Mouse (Mus musculus) limb, embryonic 13.5 days (tissue): ENCODE results near the gene Bub3. TPM values are rescaled to one million over a fixed set of nuclear protein-coding genes. Genes with fewer than 3 reads are reported as not detected.

Experiments
- ATAC-seq: fragments of 200-750 bp; cut with Nextera tagmentation; 2 replicates; pipeline ENCODE4 v1.8.0; 2017; ENCODE audit warnings: low read depth, moderate number of reproducible peaks, moderate TSS enrichment; ENCODE audit not compliant: low FRiP score
- H3K27ac ChIP-seq: fragments of 300-500 bp; sonication (generic); 2 replicates; pipeline ENCODE4 v1.5.1; 2015; ENCODE audit warnings: inconsistent platforms, mild to moderate bottlenecking, moderate library complexity
- H3K27me3 ChIP-seq: fragments of 300-500 bp; sonication (generic); 2 replicates; pipeline ENCODE4 v1.6.1; 2015; ENCODE audit warnings: mild to moderate bottlenecking, inconsistent platforms
- H3K36me3 ChIP-seq: fragments of 300-500 bp; sonication (generic); 2 replicates; pipeline ENCODE4 v1.6.1; 2015; ENCODE audit warnings: inconsistent platforms, mild to moderate bottlenecking, moderate library complexity
- H3K4me1 ChIP-seq: fragments of 300-500 bp; sonication (generic); 2 replicates; pipeline ENCODE4 v1.6.1; 2015; ENCODE audit warnings: inconsistent platforms
- H3K4me2 ChIP-seq: fragments of 300-500 bp; sonication (generic); replicated peaks from 2 replicates; pipeline ENCODE4 v1.6.1; 2015; ENCODE audit warnings: inconsistent platforms, mild to moderate bottlenecking, moderate library complexity
- H3K4me3 ChIP-seq: fragments of 300-500 bp; sonication (generic); 2 replicates; pipeline ENCODE4 v1.5.1; 2015; ENCODE audit warnings: moderate library complexity, mild to moderate bottlenecking, inconsistent platforms
- H3K9ac ChIP-seq: fragments of 300-500 bp; sonication (generic); 2 replicates; pipeline ENCODE4 v1.6.1; 2015; ENCODE audit warnings: mild to moderate bottlenecking, inconsistent platforms
- H3K9me3 ChIP-seq: fragments of 300-500 bp; sonication (generic); 2 replicates; pipeline ENCODE4 v1.6.1; 2016; ENCODE audit warnings: inconsistent platforms
- WGBS: fragments of 180-500 bp; shearing (Covaris S2); methylation state at CpG from one replicate; pipeline ENCODE4 v1.1.7; 2015; 5-methylcytosine and 5-hydroxymethylcytosine counted together
- polyA plus RNA-seq: library from polyadenylated mRNA; unstranded; fragments of >200 nt; fragmentation: Nextera tagmentation; extraction: Ambion mirVana; gene quantifications from 2 replicates; pipeline ENCODE4 v1.2.1, GENCODE M21; 2015

Bub3 gene
- polyA plus RNA-seq: 226 and 233 TPM in 2 replicates

- ATAC-seq: peak; percentile 96
- Histone ChIP-seq H3K9me3 (no peaks in the 10 kb centered on the region), H3K4me1 (peaks cover 41% of the 10 kb centered on the region), H3K9ac (peak within 1 kb of the TSS; percentile 89), H3K27me3 (peaks cover 44% of the 10 kb centered on the region), H3K4me3 (peak within 1 kb of the TSS; percentile 80), H3K27ac (peak within 1 kb of the TSS; percentile 87; the same call in 1 of the 2 replicates), H3K4me2 (peak within 1 kb of the TSS; percentile 82), H3K36me3 (peaks cover 30% of the 10 kb centered on the region)
- under 1% methylated on average over 46 of the region's 51 CpGs for WGBS
Measured at GRCm38 (mm10) chr7:131559986-131560696, at the start of gene Bub3. Gene Bub3, plus strand, starts transcription at chr7:131560222.

- no peaks in the 10 kb centered on the region for H3K36me3 ChIP-seq
- no peak overlapping the region for H3K9ac ChIP-seq
- no peak overlapping the region for H3K27ac ChIP-seq
- WGBS: 0% methylated on average over 7 of the region's 7 CpGs
- peaks cover 92% of the 10 kb centered on the region for H3K27me3 ChIP-seq
- peak; percentile 70; the same call in 1 of the 2 replicates for ATAC-seq
- H3K9me3 ChIP-seq: no peaks in the 10 kb centered on the region
- peaks cover 29% of the 10 kb centered on the region for H3K4me1 ChIP-seq
- H3K4me2 ChIP-seq: no peak overlapping the region
- H3K4me3 ChIP-seq: no peak overlapping the region
Measured at GRCm38 (mm10) chr7:131539979-131540378, 20.0 kb upstream of the Bub3 start.

GRCm38 (mm10) chr7:131541184-131542114 lies 18.6 kb upstream of the Bub3 start:
- no peaks in the 10 kb centered on the region for H3K9me3 ChIP-seq
- no peaks in the 10 kb centered on the region for H3K36me3 ChIP-seq
- no peak overlapping the region for H3K9ac ChIP-seq
- peaks cover 29% of the 10 kb centered on the region for H3K4me1 ChIP-seq
- ATAC-seq: no peak
- peak overlapping the region; percentile 41 for H3K4me3 ChIP-seq
- 2% methylated on average over 41 of the region's 41 CpGs for WGBS
- H3K27ac ChIP-seq: no peak overlapping the region
- peak overlapping the region; percentile 68 for H3K4me2 ChIP-seq
- peaks cover 98% of the 10 kb centered on the region for H3K27me3 ChIP-seq

DNA sequence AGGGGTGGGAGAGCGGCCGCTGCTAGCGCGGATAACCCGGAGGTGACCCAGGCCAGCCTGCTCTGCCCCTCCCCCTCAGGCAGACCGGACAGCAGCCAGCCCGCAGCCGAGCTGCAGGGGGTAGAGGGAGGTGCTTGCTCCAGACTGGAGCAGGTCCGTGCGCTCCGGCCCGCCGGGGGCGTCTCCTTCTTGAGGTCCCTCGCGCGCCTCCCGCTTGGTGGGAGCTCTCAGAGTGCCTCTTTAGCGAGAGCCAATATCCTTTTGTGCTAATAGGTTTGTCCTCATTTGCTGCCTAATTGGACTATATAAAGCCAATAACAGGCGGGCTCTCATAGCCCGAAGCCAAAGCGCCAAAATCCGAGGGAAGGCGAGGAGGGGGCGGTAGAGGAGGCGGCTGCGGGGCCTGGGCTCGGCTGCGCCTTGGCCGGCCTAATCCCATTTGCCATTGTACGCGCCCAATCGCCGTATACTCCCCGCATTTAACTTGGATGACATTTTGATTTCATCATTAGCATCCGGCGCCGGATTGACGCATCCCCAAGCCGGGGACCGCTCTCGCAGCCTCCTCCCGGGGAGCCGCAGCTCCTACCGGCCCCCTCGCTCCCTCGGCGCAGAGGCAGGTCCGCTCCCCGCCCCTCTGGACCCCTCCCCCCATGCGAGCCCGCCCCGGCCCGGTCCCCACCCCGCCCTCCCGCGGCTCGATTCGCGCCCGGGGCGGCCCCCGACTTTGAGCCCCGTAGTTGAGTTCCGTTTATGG lies 17.7 kb upstream of the Bub3 start, which contains the start of gene Hmx3:
TSS of gene Hmx3 (plus strand) at position 753 of the 757 bp plus-strand sequence.
- Histone ChIP-seq H3K36me3 (no peaks in the 10 kb centered on the region), H3K4me2 (peak within 1 kb of the TSS; percentile 68), H3K4me3 (peak within 1 kb of the TSS; percentile 41), H3K9me3 (no peaks in the 10 kb centered on the region), H3K27ac (no peak within 1 kb of the TSS), H3K9ac (peak within 1 kb of the TSS; percentile 51), H3K27me3 (peaks cover 98% of the 10 kb centered on the region), H3K4me1 (peaks cover 29% of the 10 kb centered on the region)
- ATAC-seq: no peak
- under 1% methylated on average over 53 of the region's 65 CpGs for WGBS

- no peak for ATAC-seq
- Histone ChIP-seq H3K9ac (peak overlapping the region; percentile 51), H3K4me2 (peak overlapping the region; percentile 68), H3K4me3 (peak overlapping the region; percentile 41), H3K27ac (no peak overlapping the region), H3K9me3 (no peaks in the 10 kb centered on the region), H3K4me1 (peaks cover 29% of the 10 kb centered on the region), H3K36me3 (no peaks in the 10 kb centered on the region), H3K27me3 (peaks cover 98% of the 10 kb centered on the region)
- under 1% methylated on average over 63 of the region's 71 CpGs for WGBS
Measured at GRCm38 (mm10) chr7:131542872-131543622, 17.0 kb upstream of the Bub3 start.

DNA sequence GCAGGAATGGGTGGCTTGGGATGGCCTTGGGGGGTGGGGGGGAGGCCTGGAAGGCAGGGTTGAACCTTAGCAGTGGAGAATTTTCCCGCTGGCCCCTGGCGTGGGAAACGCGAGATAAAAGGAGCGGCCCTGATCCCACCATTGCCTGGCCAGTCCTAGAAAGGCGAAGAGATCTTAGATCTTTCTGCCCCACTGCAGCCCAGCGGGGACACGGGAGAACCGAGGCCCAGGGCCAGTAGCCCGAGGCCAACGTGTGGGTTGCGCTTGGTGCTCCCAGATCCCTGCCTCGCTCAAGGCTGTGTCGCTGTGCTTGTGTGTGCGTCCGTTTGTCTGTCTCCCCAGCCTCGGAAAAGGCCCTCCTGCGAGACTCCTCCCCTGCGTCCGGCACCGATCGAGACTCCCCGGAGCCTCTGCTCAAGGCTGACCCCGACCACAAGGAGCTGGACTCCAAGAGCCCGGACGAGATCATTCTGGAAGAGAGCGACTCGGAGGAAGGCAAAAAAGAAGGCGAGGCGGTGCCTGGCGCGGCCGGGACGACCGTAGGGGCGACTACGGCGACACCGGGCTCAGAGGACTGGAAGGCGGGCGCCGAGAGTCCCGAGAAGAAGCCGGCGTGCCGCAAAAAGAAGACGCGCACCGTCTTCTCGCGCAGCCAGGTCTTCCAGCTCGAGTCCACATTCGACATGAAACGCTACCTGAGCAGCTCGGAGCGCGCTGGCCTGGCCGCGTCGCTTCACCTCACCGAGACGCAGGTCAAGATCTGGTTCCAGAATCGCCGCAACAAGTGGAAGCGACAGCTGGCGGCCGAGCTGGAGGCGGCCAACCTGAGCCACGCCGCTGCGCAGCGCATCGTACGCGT lies 16.2 kb upstream of the Bub3 start:
- Histone ChIP-seq H3K27me3 (peaks cover 98% of the 10 kb centered on the region), H3K36me3 (no peaks in the 10 kb centered on the region), H3K27ac (no peak overlapping the region), H3K9ac (no peak overlapping the region), H3K9me3 (no peaks in the 10 kb centered on the region), H3K4me1 (peaks cover 29% of the 10 kb centered on the region), H3K4me3 (peak overlapping the region; percentile 41), H3K4me2 (peak overlapping the region; percentile 68)
- under 1% methylated on average over 75 of the region's 75 CpGs for WGBS
- ATAC-seq: no peak

- 0% methylated on average over 5 of the region's 5 CpGs for WGBS
- Histone ChIP-seq H3K9ac (no peak overlapping the region), H3K9me3 (no peaks in the 10 kb centered on the region), H3K27me3 (peaks cover 98% of the 10 kb centered on the region), H3K4me2 (no peak overlapping the region), H3K4me3 (no peak overlapping the region), H3K27ac (no peak overlapping the region), H3K36me3 (no peaks in the 10 kb centered on the region), H3K4me1 (peaks cover 29% of the 10 kb centered on the region)
- ATAC-seq: no peak
Measured at GRCm38 (mm10) chr7:131544871-131545270, 15.2 kb upstream of the Bub3 start.

DNA sequence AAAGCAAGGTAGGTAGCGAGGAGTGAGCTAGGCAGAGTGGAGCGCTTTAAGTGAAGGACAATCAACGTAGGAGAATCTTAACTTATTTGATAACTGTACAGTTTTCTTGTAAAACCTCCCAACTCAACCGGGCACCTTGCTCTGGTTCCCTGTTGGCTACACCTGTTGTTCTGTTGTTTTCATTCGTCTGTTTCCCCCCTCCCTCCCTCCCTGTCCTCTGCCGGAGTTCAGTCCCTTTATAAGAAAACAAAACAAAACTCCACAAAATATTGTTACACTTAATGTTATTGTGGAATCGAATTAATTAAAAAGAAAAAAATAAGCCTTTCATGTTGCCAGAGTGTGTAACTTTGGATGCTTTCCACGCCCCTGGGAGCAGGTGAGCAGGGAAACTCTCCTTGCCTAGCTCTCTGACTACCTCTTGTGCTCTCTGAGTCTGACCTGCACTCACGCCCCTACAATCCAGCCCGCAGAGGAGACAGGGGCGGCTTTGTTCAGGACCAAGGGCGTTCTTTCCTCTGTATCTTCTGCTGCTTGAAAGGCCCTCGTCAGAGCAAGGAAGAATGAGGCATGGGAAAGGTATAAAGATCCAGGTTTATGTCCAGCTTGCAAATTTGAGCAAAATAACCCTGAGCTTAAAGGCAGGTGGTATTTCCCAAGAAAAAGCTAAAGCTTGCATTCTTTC lies 14.2 kb upstream of the Bub3 start:
- peaks cover 29% of the 10 kb centered on the region for H3K4me1 ChIP-seq
- 1% methylated on average over 13 of the region's 13 CpGs for WGBS

GRCm38 (mm10) chr7:131546423-131546822 lies 13.6 kb upstream of the Bub3 start:
- Histone ChIP-seq H3K27ac (no peak overlapping the region), H3K4me1 (peaks cover 29% of the 10 kb centered on the region), H3K9ac (no peak overlapping the region), H3K4me2 (no peak overlapping the region), H3K9me3 (no peaks in the 10 kb centered on the region), H3K27me3 (peaks cover 98% of the 10 kb centered on the region), H3K4me3 (no peak overlapping the region), H3K36me3 (no peaks in the 10 kb centered on the region)
- WGBS: 4% methylated on average over 2 of the region's 2 CpGs
- no peak for ATAC-seq

More for the DNA sequence above, 14.2 kb upstream of the Bub3 start:
- no peak overlapping the region for H3K4me3 ChIP-seq
- no peak overlapping the region for H3K4me2 ChIP-seq
- H3K9me3 ChIP-seq: no peaks in the 10 kb centered on the region
- H3K27ac ChIP-seq: no peak overlapping the region
- H3K9ac ChIP-seq: no peak overlapping the region
- peaks cover 98% of the 10 kb centered on the region for H3K27me3 ChIP-seq
- H3K36me3 ChIP-seq: no peaks in the 10 kb centered on the region
- ATAC-seq: no peak

DNA sequence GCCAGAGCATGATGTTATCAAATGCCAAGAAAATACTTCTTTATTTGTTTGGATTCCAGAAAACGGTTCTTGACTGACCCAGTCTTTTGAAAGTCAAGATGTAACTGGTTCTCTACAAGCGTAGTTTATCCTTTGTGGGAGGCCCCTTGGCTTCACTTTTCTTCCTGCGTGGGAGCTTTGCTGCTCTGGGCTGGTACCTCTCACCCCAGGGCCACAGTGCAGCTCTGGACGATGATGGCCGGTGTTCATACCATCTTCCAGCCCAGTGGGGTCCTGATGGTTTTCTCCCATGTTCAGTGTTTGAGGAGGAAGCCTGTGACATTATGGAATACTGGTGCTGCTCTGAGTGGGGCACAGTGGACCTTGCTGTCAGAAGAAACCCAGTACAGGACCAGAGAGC lies 12.5 kb upstream of the Bub3 start:
- no peaks in the 10 kb centered on the region for H3K9me3 ChIP-seq
- no peak overlapping the region for H3K4me2 ChIP-seq
- H3K36me3 ChIP-seq: no peaks in the 10 kb centered on the region
- H3K4me3 ChIP-seq: no peak overlapping the region
- 3% methylated on average over 5 of the region's 5 CpGs for WGBS
- no peak overlapping the region for H3K9ac ChIP-seq
- H3K27me3 ChIP-seq: peaks cover 98% of the 10 kb centered on the region
- no peak overlapping the region for H3K27ac ChIP-seq
- H3K4me1 ChIP-seq: peaks cover 21% of the 10 kb centered on the region
- no peak for ATAC-seq
